Mouse (Mus musculus) ES-E14 (cell line): ENCODE measurements around the gene Tspear.

Experiments used
- MAFK ChIP-seq: IDR thresholded peaks from 2 replicates; pipeline ENCODE4 v1.6.1; 2014; ENCODE audit warnings: mild to moderate bottlenecking, low read depth, low read length, inconsistent platforms; ENCODE audit not compliant: insufficient read depth
- ZNF384 ChIP-seq: IDR thresholded peaks from 2 replicates; pipeline ENCODE4 v1.6.1; 2012; ENCODE audit warnings: low read depth, low read length, inconsistent platforms

DNA sequence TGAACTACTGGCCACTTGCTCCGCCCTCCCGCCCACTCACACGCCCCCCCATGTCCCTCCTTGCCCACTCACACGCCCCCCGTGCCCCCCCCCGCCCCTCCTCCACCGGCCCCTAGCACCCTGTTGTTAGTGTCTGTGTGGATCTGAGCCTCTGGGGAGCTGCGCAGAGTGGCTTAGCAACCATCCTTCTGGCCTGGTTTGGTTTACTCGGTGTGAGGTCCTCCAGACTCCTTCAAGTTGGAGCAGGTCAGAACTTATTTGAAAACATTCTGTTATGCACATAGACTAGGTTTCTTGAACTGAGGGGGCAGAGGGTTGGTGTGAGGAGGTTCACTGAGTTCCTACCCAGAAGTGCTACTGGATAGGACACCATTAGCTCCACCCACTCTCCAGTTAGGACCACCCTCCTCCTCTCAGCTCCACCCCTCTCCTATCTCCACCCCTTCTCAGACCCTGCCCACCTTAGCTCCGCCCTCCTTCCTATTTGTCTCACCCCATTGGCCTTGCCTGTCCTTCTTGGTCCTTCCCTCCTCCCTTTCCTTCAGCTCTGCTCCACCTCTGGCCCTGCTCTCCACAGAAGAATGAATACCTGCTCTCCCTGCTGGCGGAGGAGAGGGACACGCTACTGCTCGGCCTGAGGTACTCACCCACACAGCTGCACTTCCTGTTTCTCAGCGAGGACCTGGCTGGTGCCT, 177.8 kb downstream of the Tspear start:
- TF ChIP-seq MAFK (no peak), ZNF384 (no peak)
